Mouse (Mus musculus) inflammation-experienced regulatory T-cells, adult 16 weeks (primary cell): ENCODE measurements around the gene Rnh1. TPM values are rescaled to one million over a fixed set of nuclear protein-coding genes. Genes with fewer than 3 reads are reported as not detected.

Experiments
- polyA plus RNA-seq: library from polyadenylated mRNA; unstranded; fragments of 100-300 nt; shearing (Covaris generic); gene quantifications from one replicate; pipeline ENCODE4 v1.2.1, GENCODE M21; 2017

Rnh1 gene
- polyA plus RNA-seq, result 165 TPM

DNA sequence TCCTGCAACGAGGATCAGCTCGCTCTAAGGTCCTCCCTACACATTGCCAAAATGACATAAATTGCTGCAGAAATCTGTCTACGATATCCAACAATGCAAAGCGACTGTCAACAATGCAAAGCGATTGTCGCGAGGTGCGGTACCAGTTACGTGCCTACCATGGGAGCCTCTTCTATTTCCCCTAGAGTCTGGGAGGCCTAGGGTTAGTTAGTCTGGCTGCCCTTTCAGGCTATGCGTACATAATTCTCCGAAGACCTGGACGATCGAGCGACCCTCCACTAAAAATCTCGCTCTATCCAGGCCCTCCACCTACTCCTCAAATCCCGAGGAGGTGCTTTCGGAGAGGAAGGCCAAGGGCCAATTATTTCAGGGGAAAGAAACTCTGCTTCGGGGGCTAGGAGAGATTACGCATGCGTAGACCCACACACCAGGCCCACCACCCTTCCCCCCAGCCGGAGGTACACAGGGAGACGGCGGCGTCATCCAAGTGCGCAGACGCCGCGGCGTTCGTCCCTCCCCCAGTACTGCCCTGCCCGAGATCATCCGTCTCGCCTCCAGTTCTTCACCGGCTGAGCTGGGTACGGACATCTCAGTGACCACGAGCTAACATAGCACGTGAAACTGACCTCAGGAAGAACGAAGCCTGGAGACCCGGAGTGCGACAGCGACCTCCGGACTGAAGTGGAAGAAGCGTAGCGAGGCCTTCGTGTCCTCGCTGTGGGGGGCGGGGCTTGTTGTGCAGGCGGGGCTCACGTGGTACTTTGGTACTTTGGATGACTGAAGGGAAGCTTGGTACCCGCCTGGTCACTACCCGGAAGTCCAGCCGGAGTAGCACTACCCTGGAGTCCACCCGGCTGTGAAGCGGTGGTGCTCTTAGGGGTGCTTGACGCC lies at the start of gene Rnh1:
TSS of gene Rnh1 (minus strand) at position 742 of the 891 bp plus-strand sequence.

DNA sequence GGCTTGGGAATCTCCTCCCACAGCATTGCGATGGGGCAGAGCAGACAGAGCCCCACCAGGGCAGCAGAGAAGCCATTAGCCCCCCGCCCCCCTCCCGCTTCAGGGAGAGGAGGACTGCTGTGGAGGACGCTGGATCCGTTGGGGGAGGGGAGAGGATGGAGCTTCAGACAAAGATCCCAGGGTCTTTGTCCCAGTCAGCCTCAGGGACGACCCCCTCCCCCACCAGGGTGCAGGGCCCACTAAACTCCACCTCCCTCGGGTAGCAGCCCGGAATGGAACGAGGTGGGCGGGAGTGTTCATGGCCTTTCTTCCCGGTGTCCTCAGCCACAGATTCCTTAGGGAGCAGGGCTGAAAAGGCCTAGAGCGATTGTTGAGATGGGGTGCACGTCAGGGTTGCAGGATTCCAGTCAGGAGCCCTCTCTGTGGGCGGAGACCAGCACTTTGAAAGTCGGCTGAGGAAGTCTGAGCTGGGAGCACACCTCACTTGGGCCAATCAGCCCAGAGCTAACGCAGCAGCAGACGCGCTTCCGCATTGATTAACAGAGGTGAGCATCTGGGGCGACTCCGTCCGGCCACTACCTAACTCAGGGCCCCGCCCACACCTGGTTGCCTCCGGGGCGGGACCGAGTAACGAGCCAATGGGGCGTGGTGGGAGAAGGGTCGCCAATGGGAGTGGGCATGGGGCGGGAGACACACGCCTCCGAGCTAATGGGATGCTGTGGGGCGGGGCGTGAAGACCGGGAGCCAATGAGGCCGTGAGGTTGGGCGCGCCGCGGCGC lies 42.6 kb upstream of the Rnh1 start, which contains the start of gene Rassf7:
TSS of gene Rassf7 (plus strand) at position 760 of the 779 bp plus-strand sequence.

DNA sequence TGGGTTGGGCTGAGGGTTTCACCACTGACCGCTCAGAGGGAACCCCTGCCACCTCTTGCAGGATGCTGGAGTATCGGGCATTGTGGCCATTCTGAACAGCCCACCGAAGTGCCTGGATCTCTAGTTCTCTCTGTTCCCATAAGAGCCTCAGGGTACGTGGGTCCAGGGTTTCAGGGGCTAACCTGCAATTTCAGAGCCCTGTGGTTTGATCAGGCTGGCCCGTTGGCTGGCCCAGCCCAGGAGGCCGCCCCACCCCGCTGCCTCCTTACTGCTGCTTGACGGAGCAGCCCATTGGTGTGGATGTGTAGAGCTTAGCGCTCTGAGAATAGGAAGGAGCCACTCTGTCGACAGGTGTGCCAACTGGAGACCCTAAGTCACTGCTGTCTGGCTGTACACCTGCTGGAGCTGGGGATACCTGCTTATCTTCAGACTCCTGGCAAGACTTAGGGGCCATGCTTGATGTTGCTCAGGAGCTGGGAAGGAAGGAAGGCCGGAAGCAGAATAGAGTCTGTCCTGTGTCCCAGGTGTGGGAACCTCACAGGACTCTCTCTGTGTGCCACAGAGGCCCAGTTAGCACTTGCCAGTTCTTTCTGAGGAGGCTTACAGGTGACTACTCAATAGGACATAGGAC lies 41.1 kb upstream of the Rnh1 start, which contains the start of gene Lmntd2:
TSS of gene Lmntd2 (minus strand) at position 476 of the 631 bp plus-strand sequence.

DNA sequence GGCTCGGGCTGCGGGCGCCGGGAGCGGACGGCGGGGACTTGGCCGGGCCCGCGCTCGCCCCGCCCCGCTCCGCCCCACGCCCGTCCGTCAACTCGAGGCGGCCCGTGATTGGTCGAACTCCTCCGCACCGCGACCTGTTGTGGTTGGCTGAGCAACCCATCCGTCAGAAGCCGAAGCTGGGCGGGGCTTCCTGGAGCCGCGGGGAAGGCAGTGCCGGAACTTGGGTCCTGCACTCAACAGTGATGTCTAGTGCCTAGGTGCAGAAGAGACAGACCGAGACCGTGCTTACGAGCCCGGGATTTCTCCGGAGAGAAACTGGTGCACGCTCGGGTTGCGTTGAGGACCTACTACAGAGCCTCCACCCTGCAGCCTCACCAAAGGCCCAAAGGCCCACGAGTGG lies 21.3 kb upstream of the Rnh1 start, which contains the start of the genes Hras and Lrrc56:
TSS of gene Hras (minus strand) at position 58 of the 400 bp plus-strand sequence.
TSS of gene Lrrc56 (plus strand) at position 210 of the 400 bp plus-strand sequence.

DNA sequence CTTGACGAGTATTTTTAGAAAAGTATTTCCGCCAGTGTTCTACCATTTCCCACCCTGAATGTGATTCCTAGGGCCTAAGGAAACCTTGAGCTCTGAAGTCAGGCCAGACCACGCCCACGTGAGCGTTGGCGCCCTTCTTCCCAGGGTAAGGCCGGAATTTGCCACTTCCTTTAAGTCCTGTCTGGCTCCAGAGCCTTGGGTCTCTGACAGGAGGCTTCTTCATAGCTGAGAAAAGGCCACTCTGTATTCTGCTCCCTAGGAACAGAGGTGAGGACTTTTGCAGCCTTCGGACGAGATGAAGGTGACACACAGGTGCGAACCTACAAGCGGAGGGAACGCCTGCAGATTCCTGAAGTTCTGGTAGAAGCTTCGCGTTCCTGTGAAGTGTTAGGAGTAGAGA lies 50.4 kb downstream of the Rnh1 start, which contains the start of gene Ptdss2:
TSS of gene Ptdss2 (plus strand) at position 138 of the 400 bp plus-strand sequence.

DNA sequence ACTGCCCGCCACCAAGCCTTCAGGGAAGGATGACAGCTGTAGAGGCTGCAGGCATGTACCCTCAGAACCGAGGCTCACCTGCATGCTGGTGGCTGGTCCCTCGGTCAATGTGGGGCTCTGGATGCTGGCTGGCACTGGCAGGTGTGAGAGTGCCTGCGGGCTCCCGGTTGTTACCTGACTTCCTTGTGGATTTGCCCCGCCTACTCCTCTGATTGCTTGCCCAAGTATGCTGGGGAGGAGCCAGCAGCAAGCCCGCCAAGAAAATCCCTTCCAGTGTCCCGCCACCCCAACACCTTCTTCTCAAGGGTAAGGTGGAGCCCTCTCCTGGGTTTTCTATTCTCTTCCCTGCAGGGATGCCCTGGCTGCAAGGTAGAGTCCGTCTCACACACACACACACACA lies 55.0 kb downstream of the Rnh1 start, which contains the start of gene Ano9:
TSS of gene Ano9 (minus strand) at position 171 of the 400 bp plus-strand sequence.

Other genes starting within 250 kb of the Rnh1 start
- gene Pgghg, start 231.5 kb downstream of the Rnh1 start, polyA plus RNA-seq, result 45.4 TPM
- gene Ifitm5, start 222.6 kb downstream of the Rnh1 start, polyA plus RNA-seq, result 1.0 TPM
- gene Gm45717, start 216.9 kb downstream of the Rnh1 start, polyA plus RNA-seq, result not detected
- 35.4 TPM for gene Ifitm2, start 216.9 kb downstream of the Rnh1 start, polyA plus RNA-seq
- gene Ifitm1, start 205.6 kb downstream of the Rnh1 start, polyA plus RNA-seq, result 0.77 TPM
- 6.3 TPM for gene Ifitm3, start 162.1 kb downstream of the Rnh1 start, polyA plus RNA-seq
- gene Ifitm6, start 154.9 kb downstream of the Rnh1 start, polyA plus RNA-seq, result not detected
- not detected for gene Gm17387, start 143.7 kb downstream of the Rnh1 start, polyA plus RNA-seq
- 21.9 TPM for gene B4galnt4, start 111.8 kb downstream of the Rnh1 start, polyA plus RNA-seq
- 422 TPM for gene Pkp3, start 94.6 kb downstream of the Rnh1 start, polyA plus RNA-seq
- 261 TPM for gene Sigirr, start 72.3 kb downstream of the Rnh1 start, polyA plus RNA-seq
- gene Ano9, start 55.1 kb downstream of the Rnh1 start, polyA plus RNA-seq, result 0.24 TPM
- 19.3 TPM for gene Ptdss2, start 50.5 kb downstream of the Rnh1 start, polyA plus RNA-seq
- gene Hras, start 21.1 kb upstream of the Rnh1 start, polyA plus RNA-seq, result 3.5 TPM
- 3.5 TPM for gene Lrrc56, start 21.3 kb upstream of the Rnh1 start, polyA plus RNA-seq
- 15.4 TPM for gene Lmntd2, start 41.2 kb upstream of the Rnh1 start, polyA plus RNA-seq
- 24.4 TPM for gene Rassf7, start 43.0 kb upstream of the Rnh1 start, polyA plus RNA-seq
- gene Phrf1, start 55.9 kb upstream of the Rnh1 start, polyA plus RNA-seq, result 133 TPM
- gene Irf7, start 93.6 kb upstream of the Rnh1 start, polyA plus RNA-seq, result 111 TPM
- not detected for gene Cdhr5, start 103.9 kb upstream of the Rnh1 start, polyA plus RNA-seq
- gene Sct, start 106.3 kb upstream of the Rnh1 start, polyA plus RNA-seq, result not detected
- gene Drd4, start 119.1 kb upstream of the Rnh1 start, polyA plus RNA-seq, result not detected
- gene Deaf1, start 154.8 kb upstream of the Rnh1 start, polyA plus RNA-seq, result 15.6 TPM
- 41.9 TPM for gene Tmem80, start 154.9 kb upstream of the Rnh1 start, polyA plus RNA-seq
- not detected for gene Eps8l2, start 166.0 kb upstream of the Rnh1 start, polyA plus RNA-seq
- 342 TPM for gene Taldo1, start 219.3 kb upstream of the Rnh1 start, polyA plus RNA-seq
- gene Gatd1, start 241.3 kb upstream of the Rnh1 start, polyA plus RNA-seq, result 85.0 TPM